Mouse (Mus musculus) heart, postnatal 10 days (tissue): ENCODE results near the gene Fam162a. TPM values are rescaled to one million over a fixed set of nuclear protein-coding genes. Genes with fewer than 3 reads are reported as not detected.
"Not testable (repeated sequence)": the region's sequence is repeated elsewhere in the genome, so short reads cannot be mapped to it uniquely, and the experiment has no call there.

ENCODE experiments used
- DNase-seq, 2 experiments: peaks; one replicate each; pipeline ENCODE4 v3.0.0; 2021
- intact Hi-C: fragments of 180-260 bp; cut with DNase I; formaldehyde crosslinking; loops from one replicate; pipeline ENCODE4 v1.15.1; 2025
- total RNA-seq, 2 experiments: library from RNA; stranded (reverse); gene quantifications; 2 replicates each; pipeline ENCODE4 v1.2.3; 2021

Fam162a gene
- total RNA-seq, 2 experiments from 2014 or later = 205 to 214 TPM

GRCm38 (mm10) chr16:36064904-36065303 lies 6.5 kb downstream of the Fam162a start:
- intact Hi-C loops = no loop called here
- no peak for DNase-seq

DNA sequence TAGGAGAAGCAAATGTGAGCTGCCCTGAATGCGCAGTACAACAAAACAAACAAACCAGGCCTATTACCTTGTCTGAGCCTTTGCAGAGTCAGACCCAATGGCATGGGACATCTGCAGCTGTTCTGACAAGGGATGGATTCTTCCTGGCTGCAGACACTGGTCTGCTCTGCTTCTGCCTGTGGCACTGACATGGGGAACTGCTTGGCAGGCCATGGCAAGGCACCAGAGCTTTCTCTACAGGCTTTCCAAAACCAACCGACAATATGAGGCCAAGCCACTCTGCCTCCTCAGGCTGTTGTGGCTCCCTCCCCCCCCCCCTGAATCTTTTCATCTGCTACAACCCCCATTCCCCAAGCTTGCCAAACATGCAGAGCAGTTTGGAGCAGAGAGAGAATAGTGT lies 8.1 kb downstream of the Fam162a start:
- no peak for DNase-seq
- intact Hi-C loops = no loop called here

GRCm38 (mm10) chr16:36062534-36062933 lies 8.9 kb downstream of the Fam162a start:
- intact Hi-C loops = not testable (repeated sequence)

DNA sequence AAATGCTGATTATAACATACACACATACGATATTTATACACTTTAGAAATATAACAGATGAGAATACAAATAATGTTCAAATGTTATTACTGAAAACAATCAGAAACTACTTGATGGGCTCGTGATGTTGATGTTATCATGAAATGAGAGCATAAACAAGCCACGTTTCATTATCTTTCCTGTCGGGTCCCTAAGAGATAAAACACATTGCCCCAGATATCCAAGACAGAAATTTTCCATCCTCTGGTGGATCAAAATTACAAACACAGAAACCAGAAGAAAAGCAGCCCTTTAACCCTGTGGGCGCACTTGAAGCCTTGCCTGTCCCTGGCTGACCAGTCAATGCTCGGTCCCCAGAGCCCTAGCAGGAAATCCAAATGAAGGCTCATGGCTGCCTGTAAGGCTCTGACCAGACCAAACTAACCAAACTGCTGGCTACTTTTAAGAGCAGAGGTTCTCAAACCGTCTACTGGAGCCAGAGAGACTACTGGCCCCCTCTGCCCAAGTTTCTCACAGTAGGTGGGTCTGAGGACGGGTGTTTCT lies 13.4 kb downstream of the Fam162a start:
- intact Hi-C loops = no loop called here
- no peak for DNase-seq

More at GRCm38 (mm10) chr16:36062534-36062933, 8.9 kb downstream of the Fam162a start:
- DNase-seq = not testable (repeated sequence)

DNA sequence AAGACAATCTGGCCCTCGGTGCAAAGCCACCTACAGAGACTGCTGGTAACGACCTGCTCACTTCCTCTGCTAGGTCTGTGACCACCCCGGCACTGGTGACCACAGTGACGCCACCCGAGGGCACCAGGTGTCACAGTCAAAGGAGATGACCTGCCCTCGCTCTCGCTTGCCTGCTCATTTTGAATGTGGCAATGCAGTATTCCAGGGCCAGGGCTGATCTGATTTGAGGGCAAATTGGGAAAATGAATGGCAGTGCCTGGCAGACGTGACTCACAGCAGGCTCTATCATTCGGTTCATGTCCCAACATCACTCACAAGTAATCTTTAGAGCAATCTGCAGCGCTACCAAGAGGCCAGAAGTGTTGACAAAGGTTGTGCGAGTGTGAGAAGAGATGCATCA lies 15.0 kb downstream of the Fam162a start:
- intact Hi-C loops = no loop called here
- no peak for DNase-seq

GRCm38 (mm10) chr16:36054920-36055319 lies 16.5 kb downstream of the Fam162a start:
- intact Hi-C loops = no loop called here
- DNase-seq = no peak

- intact Hi-C loops = no loop called here
- DNase-seq = peak; percentile 59 to 68
These were observed 17.7 kb downstream of the Fam162a start for GRCm38 (mm10) chr16:36053524-36054275.

GRCm38 (mm10) chr16:36051491-36051890 lies 19.9 kb downstream of the Fam162a start:
- intact Hi-C loops = no loop called here
- no peak for DNase-seq

- no peak for DNase-seq
- intact Hi-C loops = no loop called here
These were observed 23.9 kb downstream of the Fam162a start for GRCm38 (mm10) chr16:36047538-36047937.

DNA sequence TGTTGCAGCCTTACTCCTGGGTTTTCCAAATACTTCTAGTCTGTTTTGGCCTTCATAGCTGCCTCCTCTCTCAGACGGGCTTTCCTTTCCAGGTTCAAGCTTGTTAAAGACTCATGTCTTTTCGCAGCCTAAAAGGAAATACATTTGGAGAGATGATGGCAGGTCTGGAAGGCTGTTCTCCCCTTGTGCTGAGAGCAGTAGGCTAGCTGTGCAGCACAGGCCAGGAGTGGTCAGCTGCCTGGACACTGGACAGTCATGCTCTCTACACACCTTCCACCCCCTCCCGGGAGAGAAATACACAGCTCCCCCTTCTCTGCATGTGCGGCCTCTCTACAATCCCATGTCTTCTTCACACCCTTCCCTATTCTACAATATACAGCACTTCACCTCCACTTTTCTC lies 27.4 kb downstream of the Fam162a start:
- intact Hi-C loops = loop anchor here (2.0 kb wide), 1 partner anchor 27 kb away; the partner anchor contains the start of genes Ccdc58 and Fam162a
- DNase-seq = no peak

GRCm38 (mm10) chr16:36043073-36043472 lies 28.3 kb downstream of the Fam162a start:
- no peak for DNase-seq
- intact Hi-C loops = loop anchor here (2.0 kb wide), 1 partner anchor 28 kb away; the partner anchor contains the start of genes Ccdc58 and Fam162a

GRCm38 (mm10) chr16:36041625-36042020 lies 29.8 kb downstream of the Fam162a start:
- no peak for DNase-seq

GRCm38 (mm10) chr16:36040640-36041624 lies 30.5 kb downstream of the Fam162a start, which contains the start of gene Wdr5b:
Gene Wdr5b, plus strand, starts transcription at chr16:36041190.
- peak; percentile 94 for DNase-seq
- intact Hi-C loops = no loop called here

More at GRCm38 (mm10) chr16:36041625-36042020, 29.8 kb downstream of the Fam162a start:
- intact Hi-C loops = loop anchor here (2.0 kb wide), 1 partner anchor 29 kb away; the partner anchor contains the start of genes Ccdc58 and Fam162a

DNA sequence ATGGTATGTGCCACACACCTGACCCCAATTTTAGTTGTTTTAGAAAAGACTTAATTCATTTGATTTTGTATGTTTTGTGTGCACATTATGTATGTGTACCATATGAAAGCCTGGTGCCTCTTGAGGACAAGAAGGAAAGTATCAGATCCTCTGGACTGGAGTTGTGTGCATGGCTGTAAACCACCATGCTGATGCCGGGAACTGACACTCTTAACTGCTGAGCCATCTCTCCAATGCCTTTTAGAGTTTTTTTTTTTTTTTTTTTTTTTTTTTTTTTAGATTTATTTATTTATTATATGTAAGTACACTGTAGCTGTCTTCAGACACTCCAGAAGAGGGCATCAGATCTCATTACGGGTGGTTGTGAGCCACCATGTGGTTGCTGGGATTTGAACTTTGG lies 43.3 kb downstream of the Fam162a start:
- intact Hi-C loops, DNase-seq: not testable (repeated sequence)

- DNase-seq = no peak
- intact Hi-C loops = no loop called here
These were observed 55.1 kb downstream of the Fam162a start for GRCm38 (mm10) chr16:36016335-36016734.

- intact Hi-C loops = no loop called here
- DNase-seq = no peak
These were observed 63.0 kb downstream of the Fam162a start for GRCm38 (mm10) chr16:36008396-36008795.

DNA sequence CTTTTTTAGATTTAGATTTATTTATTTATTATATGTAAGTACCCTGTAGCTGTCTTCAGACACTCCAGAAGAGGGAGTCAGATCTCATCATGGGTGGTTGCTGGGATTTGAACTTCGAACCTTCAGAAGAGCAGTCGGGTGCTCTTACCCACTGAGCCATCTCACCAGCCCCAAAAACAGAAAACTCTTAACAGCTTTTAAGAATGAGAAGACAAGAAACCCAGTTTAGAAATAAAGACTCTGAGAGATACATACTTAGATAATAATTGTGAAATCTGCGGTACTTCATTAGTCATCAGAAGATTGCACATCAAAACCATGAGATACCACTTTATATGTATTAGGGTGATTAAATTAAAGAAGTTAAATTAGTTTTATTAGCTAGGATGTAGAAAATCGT lies 72.5 kb downstream of the Fam162a start:
- intact Hi-C loops, DNase-seq: not testable (repeated sequence)
